Mouse (Mus musculus): ENCODE results near the gene Slc47a2. TPM values are rescaled to one million over a fixed set of nuclear protein-coding genes. Genes with fewer than 3 reads are reported as not detected.

Gene Slc47a2
- total and polyA plus RNA-seq, 3 experiments: 0.15 to 0.25 TPM; not detected in 1

- no peak for DNase-seq (ENCODE audit: low read depth, low spot score)
Observed at GRCm38 (mm10) chr11:61262516-61262915, 80.1 kb downstream of the Slc47a2 start.

DNA sequence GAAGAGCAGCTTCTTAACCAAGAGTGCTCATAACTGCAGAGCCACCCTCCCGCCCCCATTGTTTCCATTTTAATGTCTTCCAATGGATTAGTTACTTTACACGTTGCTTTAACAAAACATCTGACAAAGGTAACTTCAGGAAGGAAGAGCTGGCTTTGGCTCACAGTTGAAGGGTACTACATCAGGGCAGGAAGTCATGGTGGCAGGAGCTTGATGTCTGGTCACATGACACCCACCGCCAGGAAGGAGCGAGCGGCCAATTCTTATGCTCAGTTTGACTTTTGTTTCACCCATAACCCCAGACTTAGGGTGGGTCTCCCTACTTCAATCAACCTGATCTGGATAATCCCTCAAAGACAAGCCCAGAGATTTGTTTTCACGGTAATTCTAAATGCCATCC lies 83.6 kb downstream of the Slc47a2 start:
- TF ChIP-seq SMC3 (IDR thresholded peaks at IDR 0.05; ENCODE audit: low read depth, low read length) (no peak), EP300 (IDR thresholded peaks at IDR 0.05; ENCODE audit: low read depth in 1 of 2, low read length in 2 of 2) (no peak), RCOR1 (IDR thresholded peaks at IDR 0.05; ENCODE audit: low read depth, low read length) (no peak), SIN3A (IDR thresholded peaks at IDR 0.05; ENCODE audit: low read length) (no peak), MXI1 (IDR thresholded peaks at IDR 0.05; ENCODE audit: low read depth, low read length) (no peak), ELF1 (IDR thresholded peaks at IDR 0.05; ENCODE audit: low read depth, low read length) (no peak), TCF12 (IDR thresholded peaks at IDR 0.05; ENCODE audit: low read depth, low read length) (no peak), GABPA (IDR thresholded peaks at IDR 0.05; ENCODE audit: low read depth, low read length) (no peak), ZNF384 (IDR thresholded peaks at IDR 0.05; ENCODE audit: low read depth, low read length) (no peak), ZKSCAN1 (IDR thresholded peaks at IDR 0.05; ENCODE audit: low read depth, low read length) (no peak), CHD2 (IDR thresholded peaks at IDR 0.05; ENCODE audit: low read length) (no peak), ZC3H11A (IDR thresholded peaks at IDR 0.05; ENCODE audit: low read depth, low read length) (no peak), MEF2A (IDR thresholded peaks at IDR 0.05; ENCODE audit: extremely low read depth, insufficient replicate concordance, low read depth, low read length, poor library complexity, severe bottlenecking) (no peak), USF1 (IDR thresholded peaks at IDR 0.05; ENCODE audit: low read depth, low read length) (no peak)
- Histone ChIP-seq H3K9me3 (replicated peaks; ENCODE audit: insufficient read depth, low read length) (no peaks in the 10 kb centered on the region), H3K27me3 (ENCODE audit: control insufficient read depth in 1 of 2, insufficient read depth in 2 of 2, low read length in 2 of 2) (no peaks in the 10 kb centered on the region), H3K79me2 (ENCODE audit: control insufficient read depth, insufficient read depth, low read length, poor library complexity) (no peaks in the 10 kb centered on the region), H3K36me3 (ENCODE audit: control insufficient read depth in 1 of 2, insufficient read depth in 2 of 2, low read length in 2 of 2) (peaks cover 6 to 17% of the 10 kb centered on the region in 2 experiments), H3K4me3 (ENCODE audit: control insufficient read depth in 1 of 2, insufficient read depth in 1 of 2, low read depth in 2 of 2, low read length in 2 of 2) (no peak overlapping the region), H3K27ac (ENCODE audit: control insufficient read depth, low read depth, low read length) (no peak overlapping the region), H3K4me1 (ENCODE audit: control insufficient read depth in 1 of 2, insufficient read depth in 2 of 2, low read length in 2 of 2) (peaks cover 0 to 5% of the 10 kb centered on the region in 2 experiments; a peak in 1 of 4 replicates), H3K9ac (ENCODE audit: control insufficient read depth, low read depth, low read length, poor library complexity, severe bottlenecking) (no peak overlapping the region)
- no peak for DNase-seq (ENCODE audit: low read depth, low spot score)

More at GRCm38 (mm10) chr11:61262516-61262915, 80.1 kb downstream of the Slc47a2 start:
- Histone ChIP-seq H3K27ac (ENCODE audit: control insufficient read depth, low read depth, low read length) (no peak overlapping the region), H3K27me3 (ENCODE audit: control insufficient read depth in 1 of 2, insufficient read depth in 2 of 2, low read length in 2 of 2) (no peaks in the 10 kb centered on the region), H3K79me2 (ENCODE audit: control insufficient read depth, insufficient read depth, low read length, poor library complexity) (no peaks in the 10 kb centered on the region; the same call in 1 of the 2 replicates), H3K36me3 (ENCODE audit: control insufficient read depth in 1 of 2, insufficient read depth in 2 of 2, low read length in 2 of 2) (peaks cover 6 to 8% of the 10 kb centered on the region in 2 experiments), H3K9me3 (replicated peaks; ENCODE audit: insufficient read depth, low read length) (no peaks in the 10 kb centered on the region), H3K4me3 (ENCODE audit: control insufficient read depth in 1 of 2, insufficient read depth in 1 of 2, low read depth in 2 of 2, low read length in 2 of 2) (no peak overlapping the region), H3K4me1 (ENCODE audit: control insufficient read depth in 1 of 2, insufficient read depth in 2 of 2, low read length in 2 of 2) (peaks cover 2 to 6% of the 10 kb centered on the region in 2 experiments), H3K9ac (ENCODE audit: control insufficient read depth, low read depth, low read length, poor library complexity, severe bottlenecking) (no peak overlapping the region)
- TF ChIP-seq RAD21 (IDR thresholded peaks at IDR 0.05; ENCODE audit: low read depth, low read length): no peak
- TF ChIP-seq TBP (IDR thresholded peaks at IDR 0.05; ENCODE audit: low read depth, low read length): no peak
- TF ChIP-seq ZC3H11A (IDR thresholded peaks at IDR 0.05; ENCODE audit: low read depth, low read length): no peak
- no peak for TF ChIP-seq USF2 (IDR thresholded peaks at IDR 0.05; ENCODE audit: borderline replicate concordance in 1 of 2, insufficient read depth in 1 of 2, low read depth in 1 of 2, low read length in 2 of 2)
- no peak for TF ChIP-seq MYB (IDR thresholded peaks at IDR 0.05; ENCODE audit: low read depth, low read length)
- TF ChIP-seq CTCF (IDR thresholded peaks at IDR 0.05 in 2 of 3, conservative IDR thresholded peaks at IDR 0.05 in 1 of 3; ENCODE audit: control insufficient read depth in 1 of 3, insufficient read depth in 1 of 3, low read depth in 2 of 3, low read length in 3 of 3, poor library complexity in 1 of 3, severe bottlenecking in 1 of 3): no peak
- TF ChIP-seq GABPA (IDR thresholded peaks at IDR 0.05; ENCODE audit: low read depth, low read length): no peak
- no peak for TF ChIP-seq MAX (IDR thresholded peaks at IDR 0.05; ENCODE audit: low read length)
- TF ChIP-seq UBTF (IDR thresholded peaks at IDR 0.05; ENCODE audit: borderline replicate concordance, insufficient read depth, low read depth, low read length): no peak

Data from MEL (cell line).